Mouse (Mus musculus): Measurements from ENCODE around the gene Camkmt. TPM values are rescaled to one million over a fixed set of nuclear protein-coding genes. Genes with fewer than 3 reads are reported as not detected.

Camkmt gene
- total RNA-seq, 2 experiments from 2014 or later, result 1.3 to 1.4 TPM

DNA sequence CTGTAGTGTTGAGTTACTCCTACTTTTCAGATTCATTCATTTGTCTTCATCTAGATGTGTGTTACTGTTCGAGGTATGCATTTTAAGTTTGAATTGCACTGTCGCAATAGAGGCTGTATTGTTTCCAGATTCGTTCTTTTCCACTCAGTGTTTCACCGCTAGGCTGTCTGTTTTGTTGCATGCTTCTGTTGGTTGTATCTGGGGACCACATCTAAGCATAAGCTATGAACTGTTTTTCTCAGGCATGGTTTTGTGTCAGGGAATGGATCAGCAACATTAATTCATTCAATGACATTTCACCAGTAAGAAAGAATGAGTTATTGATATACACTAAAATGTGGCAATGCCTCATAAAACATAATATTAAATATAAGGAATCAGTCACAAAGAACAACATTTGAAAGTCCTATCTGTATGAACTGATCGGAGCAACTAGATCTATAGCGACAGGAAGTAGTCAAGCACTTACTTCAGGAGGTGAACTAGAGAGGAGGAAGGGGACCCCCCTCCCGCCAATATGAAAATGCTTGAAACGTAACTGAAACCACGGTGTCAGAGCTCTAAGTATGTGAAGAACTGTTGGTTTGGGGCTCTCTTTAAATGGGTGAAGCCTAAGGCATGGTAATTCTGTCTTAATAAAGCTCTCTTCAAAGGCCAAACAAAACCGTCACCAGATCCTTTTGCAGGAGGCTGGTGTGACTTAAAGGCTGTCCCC lies 80.3 kb downstream of the Camkmt start:
- no peak for DNase-seq

DNA sequence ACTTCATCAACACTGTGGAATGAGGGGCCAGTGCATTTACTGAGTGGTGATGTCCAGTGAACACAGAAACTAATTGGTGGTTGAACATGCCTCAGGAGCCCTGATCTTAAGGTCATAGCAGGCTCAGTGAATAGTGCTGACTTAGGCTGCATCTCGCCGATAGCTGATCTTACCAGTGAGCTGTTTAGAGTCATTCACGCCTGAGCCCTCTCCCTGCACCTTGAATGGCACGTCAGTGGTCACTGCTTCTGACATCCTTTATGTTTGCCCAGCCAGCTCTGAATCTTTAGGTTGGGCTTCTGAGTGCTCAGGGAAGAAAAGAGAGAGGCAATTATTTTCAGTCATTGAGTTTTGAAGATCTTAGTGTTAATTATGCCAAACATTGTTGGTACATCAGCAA lies 81.6 kb downstream of the Camkmt start:
- DNase-seq, result no peak

DNA sequence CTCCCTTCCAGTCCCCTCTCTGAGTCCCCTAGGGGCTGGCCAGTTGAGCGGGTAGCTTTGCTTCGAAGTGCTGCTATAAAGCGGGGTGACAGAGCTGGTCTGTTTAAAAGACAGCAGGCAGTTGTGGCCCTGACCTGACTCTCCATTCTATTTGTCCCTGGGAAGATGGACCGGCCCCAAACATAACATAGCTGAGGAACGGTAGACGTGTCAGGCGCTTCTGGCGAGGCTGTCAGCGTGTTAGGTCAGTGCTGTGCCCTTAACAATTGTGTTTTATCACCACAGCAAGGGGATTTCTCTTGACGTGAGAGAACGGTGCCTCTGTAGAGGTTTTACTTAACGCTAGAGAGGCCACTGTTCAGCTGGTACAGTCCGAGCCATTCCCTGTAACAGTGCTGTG lies 86.9 kb downstream of the Camkmt start:
- no peak for DNase-seq

DNA sequence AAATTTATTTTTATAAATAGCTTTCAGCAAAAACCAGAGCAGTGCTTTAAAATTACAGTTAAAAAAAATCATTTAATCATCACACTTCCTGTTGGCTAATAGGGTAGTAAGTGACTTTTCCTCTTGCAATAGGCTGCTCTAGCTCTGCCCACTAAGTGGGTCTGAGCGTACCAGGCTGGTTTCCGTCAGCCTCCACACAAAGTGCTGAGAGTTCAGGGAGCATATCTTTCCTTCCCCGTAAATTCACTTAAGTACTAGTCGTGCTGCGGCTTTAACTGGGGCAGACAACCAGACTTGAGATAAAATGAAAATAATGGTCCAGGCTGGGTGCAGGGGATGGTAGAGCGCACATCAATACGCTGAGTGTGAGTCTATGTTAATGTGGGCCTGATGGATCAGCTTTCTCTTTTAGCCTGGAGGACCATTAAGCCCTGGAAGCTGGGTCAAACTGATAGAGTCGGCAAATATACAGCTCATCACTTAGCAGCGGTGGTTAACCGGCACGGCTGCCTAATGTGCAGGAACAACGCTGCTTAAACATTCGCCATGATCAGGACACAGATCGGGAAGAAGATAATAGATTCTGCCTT lies 90.2 kb downstream of the Camkmt start:
- DNase-seq, result no peak

DNA sequence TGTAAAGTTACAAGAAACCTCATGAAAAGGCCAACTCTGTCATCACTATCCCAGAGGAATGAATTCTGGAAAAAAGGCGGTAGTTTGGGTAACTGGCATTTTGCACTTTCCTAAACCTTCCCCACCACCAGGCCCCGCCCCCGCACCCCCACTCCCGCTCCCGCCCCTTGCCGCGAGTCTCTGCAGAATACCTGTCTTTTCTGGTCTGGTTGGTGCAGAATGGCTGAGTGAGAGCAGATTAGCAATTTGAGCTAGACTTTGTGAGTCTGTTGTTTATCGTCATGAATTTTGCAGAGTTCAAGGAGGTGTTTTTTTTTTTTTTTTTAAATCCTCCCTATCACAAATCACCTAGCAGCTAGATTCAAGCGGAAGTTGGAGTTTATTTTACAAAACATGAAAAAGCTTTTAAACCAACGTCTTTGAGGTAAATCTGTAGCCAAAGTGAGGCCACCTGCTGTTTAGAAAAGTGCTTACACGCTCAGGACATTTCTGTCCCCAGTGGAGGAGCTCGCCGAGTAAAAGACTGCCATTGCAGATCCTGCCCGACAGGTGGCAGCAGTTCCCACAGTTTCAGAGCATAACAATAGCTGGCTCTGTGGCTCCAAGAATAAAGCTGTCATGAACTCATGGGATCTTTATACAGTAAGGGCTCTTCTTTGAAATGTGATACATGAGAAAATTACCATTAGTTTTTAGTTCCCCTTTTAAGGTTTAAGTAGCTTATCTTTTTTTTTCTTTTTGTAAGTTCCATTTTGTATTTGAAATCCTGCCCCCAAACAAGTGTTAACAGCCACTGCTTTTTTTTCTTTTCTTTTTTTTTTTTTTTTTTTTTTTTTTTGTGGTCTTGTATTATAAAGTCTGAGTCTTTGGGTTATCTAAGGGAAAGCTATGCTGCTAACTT lies 99.1 kb downstream of the Camkmt start:
- peak; percentile 48 for DNase-seq

DNA sequence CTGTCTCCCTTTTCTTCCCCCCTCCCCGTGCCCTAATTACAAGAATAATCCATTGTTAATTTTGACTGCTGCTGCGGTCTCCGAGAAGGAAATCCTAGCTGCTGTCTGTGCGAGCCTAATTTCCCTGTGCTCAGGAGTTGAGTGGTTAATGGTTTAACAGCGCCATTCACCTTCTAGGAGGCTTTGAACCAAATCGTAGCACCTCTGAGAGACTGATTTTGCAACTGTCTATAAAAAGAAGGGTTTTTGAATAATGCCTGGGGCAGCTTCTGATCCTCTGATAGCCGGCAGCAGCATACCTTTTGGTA lies 99.7 kb downstream of the Camkmt start:
- no peak for DNase-seq

DNA sequence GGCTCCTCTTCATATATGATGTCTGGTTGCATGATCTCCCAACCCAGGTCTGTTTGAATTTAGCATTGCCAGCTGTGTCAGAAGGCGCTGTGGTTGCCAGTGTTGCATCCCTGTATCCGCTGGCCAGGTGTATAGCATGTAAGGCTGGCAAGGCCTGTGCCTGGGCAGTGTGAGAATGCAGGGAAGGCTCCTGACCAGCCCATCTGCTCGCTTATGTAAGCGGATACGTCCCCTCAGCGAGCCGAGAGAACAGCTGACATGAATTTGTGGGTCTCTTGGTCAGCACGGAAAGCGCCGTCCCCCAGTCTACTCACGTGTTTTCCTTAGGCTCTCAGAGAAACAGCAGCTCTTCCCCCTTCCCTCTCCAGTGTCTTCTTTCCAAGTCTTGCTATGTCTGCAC lies 102.9 kb downstream of the Camkmt start:
- DNase-seq, result no peak

DNA sequence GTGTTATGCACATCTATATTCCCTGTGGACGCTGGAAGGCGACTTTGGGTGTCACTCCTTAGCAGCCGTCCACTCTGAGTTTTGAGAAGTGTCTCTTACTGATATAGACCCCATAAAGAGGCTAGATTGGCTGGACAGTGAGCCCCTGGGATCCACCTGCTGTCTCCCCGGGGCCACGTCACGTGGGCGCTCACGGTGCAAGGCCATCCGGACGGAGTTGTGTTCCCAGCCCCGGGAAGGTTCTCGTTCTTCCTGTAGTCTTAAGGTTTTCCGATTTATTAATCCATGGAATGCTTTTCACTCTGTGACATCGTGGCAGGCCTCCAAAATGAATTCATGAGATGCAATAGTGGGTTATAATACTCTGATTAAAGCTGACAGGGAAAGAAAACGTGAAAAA lies 108.4 kb downstream of the Camkmt start:
- DNase-seq, result no peak

DNA sequence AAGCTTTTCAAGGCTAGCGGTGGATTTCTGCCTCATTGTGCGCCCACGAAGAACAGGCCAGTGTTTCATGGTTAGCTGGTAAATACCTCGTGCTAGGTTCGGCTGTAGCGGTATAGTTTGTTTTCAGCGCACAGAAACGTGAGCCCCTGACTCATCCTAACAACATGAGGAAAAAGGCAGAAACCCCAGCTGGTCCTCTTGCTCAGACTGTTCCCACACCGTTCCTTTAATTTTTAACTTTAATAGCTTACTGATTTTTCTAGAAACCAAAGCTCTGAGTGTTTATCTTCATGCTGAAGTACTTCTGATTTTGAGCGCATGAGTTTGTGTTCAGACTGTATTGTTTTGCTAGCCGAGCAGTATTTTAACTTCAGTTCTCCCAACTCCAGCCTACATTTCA lies 109.0 kb downstream of the Camkmt start:
- no peak for DNase-seq

DNA sequence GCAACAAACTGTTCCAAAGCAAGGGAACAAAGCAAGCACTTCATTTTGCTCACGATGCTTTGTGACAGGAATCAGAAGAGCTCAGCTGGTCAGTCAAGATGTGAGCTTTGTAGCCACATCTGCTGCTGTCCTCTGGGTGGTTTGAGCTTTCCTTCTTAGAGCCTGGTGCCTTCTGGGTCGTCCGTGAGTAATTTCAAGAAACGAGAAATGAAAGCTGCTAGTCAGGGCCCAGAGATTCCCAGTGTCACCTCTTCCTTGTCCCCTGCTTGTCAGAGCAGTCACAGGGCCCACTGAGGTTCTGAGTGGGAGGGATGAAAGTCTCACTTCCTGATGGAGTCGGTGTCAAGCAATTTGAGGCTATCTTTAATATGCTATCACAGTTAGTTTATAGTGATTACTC lies 127.7 kb downstream of the Camkmt start:
- no peak for DNase-seq

DNA sequence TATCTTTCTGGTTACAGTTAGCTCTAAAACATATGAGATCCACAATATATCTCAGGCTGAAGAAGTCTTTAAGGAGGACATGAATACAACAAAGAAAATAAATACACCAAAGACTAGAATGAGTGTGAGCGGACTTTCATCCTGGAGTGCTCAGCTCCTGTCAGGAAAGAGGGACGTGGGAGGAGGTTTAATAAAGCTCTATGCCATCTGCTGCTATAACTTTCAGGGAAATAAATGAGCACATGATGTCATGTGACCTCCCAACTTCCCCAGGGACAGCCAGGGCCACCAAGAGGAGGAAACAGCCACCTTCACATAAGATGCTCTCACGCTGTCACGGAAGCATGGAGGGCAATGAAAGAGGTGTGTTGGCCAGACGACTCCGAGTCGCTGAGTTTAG lies 151.8 kb downstream of the Camkmt start:
- DNase-seq, result no peak

DNA sequence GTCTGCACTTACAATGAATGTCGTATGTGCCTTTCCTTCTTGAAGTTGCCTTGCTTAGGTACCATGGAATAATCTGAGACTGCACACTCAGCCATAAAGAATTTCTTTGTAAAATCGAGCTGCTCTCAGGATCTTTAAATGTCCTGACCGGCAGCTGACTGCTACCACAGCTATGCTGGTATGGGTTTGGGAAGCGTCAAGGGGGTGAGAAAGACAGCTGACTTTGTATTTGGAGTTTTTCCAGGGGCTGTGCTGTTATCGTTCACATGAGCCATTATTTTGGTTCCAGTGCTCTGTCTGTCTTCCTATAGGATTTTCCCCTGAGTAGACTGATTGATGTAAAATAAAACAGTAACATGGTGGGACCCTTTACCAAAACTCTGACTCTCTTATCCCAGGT lies 158.6 kb downstream of the Camkmt start:
- no peak for DNase-seq

DNA sequence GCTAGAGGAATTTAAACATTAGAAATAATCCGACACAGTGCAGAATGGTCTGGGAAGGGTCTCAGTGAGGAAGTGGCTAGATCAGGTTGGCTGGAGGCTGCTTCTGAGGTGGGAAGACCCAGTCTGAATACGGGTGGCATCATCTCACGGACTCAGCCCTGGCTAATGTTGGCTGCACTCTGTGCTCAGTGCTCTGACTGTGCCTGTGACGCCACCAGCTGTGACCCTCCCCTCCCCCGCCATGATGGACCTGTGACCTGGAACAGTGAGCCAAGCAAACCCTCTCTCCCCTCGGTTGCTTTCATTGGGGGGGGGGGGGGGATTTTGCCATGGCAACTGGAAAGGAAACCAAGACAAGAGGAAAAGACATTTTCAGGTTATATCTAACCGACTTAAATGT lies 159.4 kb downstream of the Camkmt start:
- DNase-seq, result no peak

DNA sequence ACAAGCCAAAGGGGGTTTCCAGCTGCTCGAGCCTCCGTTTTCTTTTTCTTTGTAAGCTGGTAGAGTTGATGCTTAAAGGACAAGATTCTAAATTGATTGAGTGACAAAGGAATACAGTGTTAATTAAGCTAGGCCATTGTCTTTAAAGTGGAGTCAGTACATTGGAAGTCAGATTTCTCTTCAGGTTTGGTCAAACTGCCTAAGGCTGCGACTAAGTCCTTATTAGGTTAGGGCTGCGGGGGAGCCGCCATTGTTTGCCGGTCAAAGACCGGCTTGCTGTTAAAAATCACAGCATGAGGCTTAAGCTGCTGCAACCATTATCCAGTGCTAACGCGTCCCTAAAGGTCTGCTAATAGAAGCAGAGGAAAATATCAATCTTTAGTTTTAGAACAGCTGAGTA lies 166.6 kb downstream of the Camkmt start:
- no peak for DNase-seq

DNA sequence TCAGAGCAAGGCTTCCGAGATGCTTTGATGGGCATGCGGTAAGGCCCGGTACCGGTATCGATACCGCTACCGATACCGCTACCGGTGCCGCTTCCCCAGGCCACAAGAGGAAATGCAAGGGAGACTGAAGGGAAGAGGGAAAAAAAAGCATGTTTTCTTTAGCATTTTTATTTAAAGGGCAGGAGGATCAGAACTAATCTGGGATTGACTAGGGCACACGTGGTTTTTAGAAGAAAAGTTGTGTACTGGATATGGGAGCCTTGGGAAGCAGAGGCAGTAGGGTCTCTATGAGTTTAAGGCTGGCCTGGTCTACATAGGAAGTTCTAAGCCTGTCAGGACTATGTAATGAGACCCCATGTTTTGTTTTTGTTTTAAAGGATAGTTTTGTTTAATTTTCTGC lies 167.0 kb downstream of the Camkmt start:
- no peak for DNase-seq

DNA sequence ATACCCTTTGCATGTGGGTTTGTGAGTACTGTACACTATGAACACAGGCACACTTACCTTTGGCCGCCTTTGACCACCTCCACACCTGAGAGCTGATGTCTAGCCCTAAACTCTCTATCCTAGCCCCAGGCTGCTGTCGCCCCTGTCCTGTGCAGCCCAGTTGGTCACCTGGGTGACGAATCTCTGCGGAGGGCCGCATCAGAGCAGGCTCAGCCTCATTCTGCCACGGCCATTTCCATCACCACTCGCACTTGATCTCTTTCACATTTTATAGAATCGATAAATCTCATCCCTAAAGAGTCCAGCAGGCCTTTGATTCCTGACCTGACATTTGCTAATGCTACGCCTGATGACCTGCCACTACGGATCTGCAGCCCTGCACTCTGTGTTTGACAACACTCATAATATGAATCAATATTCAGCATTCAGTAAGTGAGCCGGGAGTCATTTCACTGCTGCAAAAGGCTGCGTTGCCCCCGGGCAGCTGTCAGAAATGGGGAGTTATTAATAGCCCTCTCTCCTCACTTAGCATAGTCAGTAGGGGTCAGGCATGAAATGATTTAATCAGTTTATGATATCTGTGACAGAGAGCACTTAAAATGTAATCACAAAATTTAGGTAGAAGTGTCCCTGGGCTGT lies 168.5 kb downstream of the Camkmt start:
- DNase-seq, result no peak

DNA sequence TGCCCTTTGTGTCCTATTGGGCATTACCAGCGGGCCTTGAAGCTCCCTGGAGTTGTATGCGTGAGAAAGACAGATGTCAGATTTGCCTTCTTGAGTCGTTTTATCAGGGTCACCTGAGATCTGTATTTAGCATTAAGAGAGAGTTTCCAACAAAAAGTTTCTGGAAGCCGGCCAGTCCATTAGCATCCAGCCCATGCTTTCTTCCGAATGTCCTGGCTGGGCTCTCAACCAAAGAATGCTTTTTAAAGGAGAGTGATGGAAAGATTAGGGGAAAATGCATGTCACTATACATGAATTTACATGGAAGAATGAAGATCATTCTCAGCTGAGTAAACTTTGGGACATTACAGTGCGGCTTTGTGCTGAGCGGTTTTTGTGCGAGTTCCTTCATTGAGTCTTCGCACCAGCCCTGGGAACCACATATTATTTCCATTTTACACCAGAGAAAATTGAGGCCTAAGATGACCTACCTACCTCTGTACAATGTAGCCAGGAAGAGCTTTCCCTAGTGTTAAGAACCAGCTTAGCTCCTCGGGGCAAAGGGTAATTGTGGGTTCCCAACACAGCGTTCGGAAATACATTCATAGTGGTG lies 176.6 kb downstream of the Camkmt start:
- DNase-seq, result no peak

DNA sequence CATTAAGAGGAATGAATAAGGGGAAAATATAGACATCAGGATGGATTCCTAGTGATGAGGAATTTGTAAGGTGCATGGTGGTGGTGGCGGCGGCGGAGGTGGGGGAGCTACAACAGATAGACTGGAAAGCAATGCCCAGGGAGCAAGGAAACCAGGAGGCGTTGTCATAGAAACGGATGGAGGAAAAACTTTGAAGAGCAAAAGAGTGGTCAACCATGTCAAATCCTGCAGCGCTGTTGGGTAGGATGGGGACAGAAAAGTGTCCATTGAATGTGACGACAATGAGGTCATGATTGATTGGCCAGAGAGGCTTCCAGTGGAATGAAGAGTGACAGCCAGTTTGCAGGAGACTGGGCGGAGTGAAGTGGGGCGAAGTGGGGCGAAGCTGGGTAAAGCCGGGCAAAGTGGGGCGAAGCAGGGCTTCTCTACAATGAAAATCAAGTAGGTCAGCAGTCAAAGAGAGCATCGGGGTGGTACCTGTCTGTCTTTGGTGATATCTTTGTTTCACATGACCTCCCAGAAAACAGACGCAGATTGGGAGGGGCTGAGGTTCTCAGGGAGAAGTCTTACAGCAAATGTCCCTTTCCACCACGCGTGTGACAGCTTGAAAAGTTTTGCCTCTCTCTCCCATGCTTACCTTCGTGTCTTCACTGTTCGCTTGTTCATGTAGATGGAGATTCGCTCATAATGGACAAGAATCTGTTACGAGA lies 181.3 kb downstream of the Camkmt start:
- no peak for DNase-seq

DNA sequence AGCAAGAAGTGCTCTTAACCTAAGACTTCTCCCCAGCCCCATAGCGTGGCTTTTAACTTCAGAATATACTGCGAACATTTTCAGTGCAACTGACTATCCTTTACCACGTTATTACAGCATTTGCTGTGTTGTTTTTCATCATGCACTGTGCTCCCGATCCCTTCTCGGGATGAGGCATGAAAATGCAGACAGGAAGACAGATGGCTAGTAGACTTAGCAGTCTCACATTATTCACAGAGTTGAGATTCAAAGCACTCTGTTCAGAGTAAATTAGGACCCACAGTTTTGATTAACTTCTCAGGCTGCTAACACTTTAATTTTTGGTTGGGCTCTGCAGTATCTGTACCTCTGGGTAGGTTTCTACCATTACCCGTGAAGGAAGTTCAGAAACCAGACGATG lies 189.4 kb downstream of the Camkmt start:
- no peak for DNase-seq

DNA sequence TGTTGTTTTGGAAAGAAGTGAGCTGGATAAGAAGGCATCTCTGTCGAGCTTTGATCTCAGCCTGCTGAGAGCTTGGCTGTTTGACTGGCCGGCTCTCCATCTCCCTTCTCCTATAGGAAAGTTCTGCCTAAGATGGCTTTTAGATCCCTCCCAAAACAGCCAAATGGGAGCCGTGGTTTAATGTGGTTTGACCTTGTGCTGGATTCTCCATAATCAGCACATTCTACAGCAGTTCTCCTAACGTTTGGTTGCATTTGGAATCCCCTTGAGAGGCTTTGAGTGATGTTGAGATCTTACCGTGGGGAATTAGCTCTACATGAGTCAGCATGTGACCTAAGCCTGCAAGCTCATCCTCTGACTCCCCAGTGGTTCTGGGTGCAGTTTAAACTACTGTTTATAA lies 192.1 kb downstream of the Camkmt start:
- no peak for DNase-seq

DNA sequence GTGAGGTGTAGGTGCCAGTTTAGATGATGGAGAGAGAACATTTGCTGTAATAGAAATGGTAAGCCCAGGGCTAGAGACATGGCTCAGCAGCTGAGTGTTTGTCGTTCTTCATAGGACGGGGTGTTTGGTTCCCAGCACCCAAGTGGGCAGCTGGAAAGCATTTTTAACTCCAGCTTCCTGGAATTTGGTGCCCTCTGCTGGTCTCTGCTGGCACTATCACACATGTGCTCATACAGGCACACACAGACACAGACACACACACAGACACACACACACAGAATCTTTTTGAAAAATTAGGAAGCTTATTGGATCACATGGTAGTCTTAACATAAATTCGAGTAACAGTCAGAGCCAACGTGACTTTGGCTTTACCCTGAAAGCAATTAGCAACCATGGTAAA lies 200.8 kb downstream of the Camkmt start:
- no peak for DNase-seq

DNA sequence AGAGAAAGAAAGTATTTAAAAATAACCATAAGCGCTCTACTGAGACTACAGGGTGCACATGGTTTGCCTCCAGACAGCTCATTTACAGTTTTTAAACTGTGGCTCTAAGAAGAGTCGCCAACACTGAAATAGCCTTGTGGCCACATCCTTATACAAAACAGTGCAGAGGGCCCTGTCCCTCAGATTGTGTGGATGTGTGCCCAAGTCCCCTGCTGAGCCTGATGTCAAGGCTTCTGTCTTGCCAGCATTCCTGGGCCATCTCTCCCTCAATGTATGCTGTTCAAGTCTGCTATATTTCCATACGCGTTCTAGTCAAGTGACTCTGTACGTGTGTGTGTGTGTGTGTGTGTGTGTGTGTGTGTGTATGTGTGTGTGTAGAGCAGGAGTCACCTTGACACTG lies 201.2 kb downstream of the Camkmt start:
- no peak for DNase-seq
